10 mouse cellular contexts compared by ENCODE assay signal in genomic region chr14:78725976-78726375, GRCm38 (mm10). TPM values are rescaled to one million over a fixed set of nuclear protein-coding genes. Genes with fewer than 3 reads are reported as not detected.
DNase-seq lines count a peak whose midpoint lies in the region; ATAC-seq and TF ChIP-seq lines count a peak whose summit lies in the region.
"Had no signal": no experiment of that assay in that cellular context is flagged by ENCODE, and none has a peak within 500 bp of the region (broad histone marks: within the 10 kb centered on the region; RNA-seq: fewer than 3 reads in every experiment).

No protein-coding gene starts in this region.

- intact Hi-C loops in heart, postnatal 14 days (cut with DNase I), result no loop called here

- ATAC-seq in heart, postnatal 0 days (ENCODE audit: insufficient read depth, low read depth), result peak; percentile 4; the same call in 1 of the 2 replicates
- no peak for ATAC-seq in embryonic facial prominence, embryonic 12.5 days (ENCODE audit: insufficient number of reproducible peaks, insufficient read depth, low FRiP score, low TSS enrichment)
- ATAC-seq in hindbrain, embryonic 16.5 days, result no peak
- no peak for ATAC-seq in midbrain, embryonic 14.5 days (ENCODE audit: low FRiP score, low TSS enrichment)

- no peak for TF ChIP-seq EP300 in heart, postnatal 0 days (IDR thresholded peaks at IDR 0.05; ENCODE audit: low read depth)

- H3K27me3 ChIP-seq in heart, postnatal 0 days (ENCODE audit: control insufficient read depth, insufficient read depth, low read length), result no peaks in the 10 kb centered on the region
- peaks cover 9% of the 10 kb centered on the region; the same call in 1 of the 2 replicates for H3K27me3 ChIP-seq in embryonic facial prominence, embryonic 12.5 days
- H3K27me3 ChIP-seq in hindbrain, embryonic 16.5 days (replicated peaks; ENCODE audit: control insufficient read depth, insufficient read depth, low read length), result no peaks in the 10 kb centered on the region
- peaks cover 20% of the 10 kb centered on the region; the same call in 1 of the 2 replicates for H3K27me3 ChIP-seq in midbrain, embryonic 14.5 days (ENCODE audit: control insufficient read depth, insufficient read depth, low read length)

- H3K4me3 ChIP-seq in heart, postnatal 0 days (ENCODE audit: low read depth, low read length), result peak overlapping the region; percentile 71
- H3K4me3 ChIP-seq in embryonic facial prominence, embryonic 12.5 days, result peak overlapping the region; percentile 73
- H3K4me3 ChIP-seq in hindbrain, embryonic 16.5 days (ENCODE audit: low read length), result no peak overlapping the region
- H3K4me3 ChIP-seq in midbrain, embryonic 14.5 days (replicated peaks; ENCODE audit: low read depth, low read length), result 0 out of 2 replicates have a peak overlapping the region, but pooled peaks have one; percentile 56

- DNase-seq in heart, postnatal 0 days (ENCODE audit: low spot score), result no peak
- no peak for DNase-seq in heart, postnatal 14 days
- DNase-seq in midbrain, embryonic 14.5 days, result no peak
- no peak for DNase-seq in ovary, adult 18-20 months (ENCODE audit: low spot score)
- no peak for DNase-seq in testis, postnatal 14 days (ENCODE audit: low spot score)
- DNase-seq in lung, postnatal 4 days, result no peak
- DNase-seq: spleen, adult 18-20 months had no signal

- no peaks in the 10 kb centered on the region for H3K9me3 ChIP-seq in heart, postnatal 0 days (replicated peaks; ENCODE audit: control insufficient read depth, low read length)
- H3K9me3 ChIP-seq in embryonic facial prominence, embryonic 12.5 days, result no peaks in the 10 kb centered on the region
- no peaks in the 10 kb centered on the region for H3K9me3 ChIP-seq in hindbrain, embryonic 16.5 days (ENCODE audit: control insufficient read depth, low read length)
- no peaks in the 10 kb centered on the region for H3K9me3 ChIP-seq in midbrain, embryonic 14.5 days (ENCODE audit: control insufficient read depth, low read length)
- H3K9me3 ChIP-seq: megakaryocyte, embryonic 14.5 days had no signal

- peak overlapping the region; percentile 79 for H3K4me2 ChIP-seq in heart, postnatal 0 days (ENCODE audit: low read depth, low read length)
- H3K4me2 ChIP-seq in embryonic facial prominence, embryonic 12.5 days (replicated peaks), result peak overlapping the region; percentile 88
- H3K4me2 ChIP-seq in hindbrain, embryonic 16.5 days (ENCODE audit: low read length), result peak overlapping the region; percentile 86
- peak overlapping the region; percentile 95 for H3K4me2 ChIP-seq in midbrain, embryonic 14.5 days (ENCODE audit: low read length)

- no peaks in the 10 kb centered on the region for H3K36me3 ChIP-seq in heart, postnatal 0 days (replicated peaks; ENCODE audit: control insufficient read depth, insufficient read depth, low read length)
- no peaks in the 10 kb centered on the region for H3K36me3 ChIP-seq in embryonic facial prominence, embryonic 12.5 days
- no peaks in the 10 kb centered on the region for H3K36me3 ChIP-seq in hindbrain, embryonic 16.5 days (ENCODE audit: control insufficient read depth, insufficient read depth, low read length)
- no peaks in the 10 kb centered on the region for H3K36me3 ChIP-seq in midbrain, embryonic 14.5 days (ENCODE audit: control insufficient read depth, insufficient read depth, low read length)

- 35% methylated on average over 13 of the region's 13 CpGs for WGBS in heart, postnatal 0 days
- WGBS in embryonic facial prominence, embryonic 12.5 days, result 5% methylated on average over 13 of the region's 13 CpGs
- 21% methylated on average over 13 of the region's 13 CpGs for WGBS in hindbrain, embryonic 16.5 days
- 14% methylated on average over 13 of the region's 13 CpGs for WGBS in midbrain, embryonic 14.5 days

- no peak for TF ChIP-seq CTCF in heart, postnatal 0 days (IDR thresholded peaks at IDR 0.05; ENCODE audit: low read depth)

- H3K27ac ChIP-seq in heart, postnatal 0 days (ENCODE audit: low read depth), result peak overlapping the region; percentile 76; the same call in 1 of the 2 replicates
- H3K27ac ChIP-seq in embryonic facial prominence, embryonic 12.5 days, result no peak overlapping the region
- no peak overlapping the region for H3K27ac ChIP-seq in hindbrain, embryonic 16.5 days (ENCODE audit: low read depth, low read length)
- no peak overlapping the region for H3K27ac ChIP-seq in midbrain, embryonic 14.5 days (replicated peaks; ENCODE audit: low read depth, low read length)

- H3K9ac ChIP-seq in heart, postnatal 0 days (replicated peaks; ENCODE audit: low read depth, low read length), result peak overlapping the region; percentile 53; the same call in 1 of the 2 replicates
- H3K9ac ChIP-seq in embryonic facial prominence, embryonic 12.5 days, result no peak overlapping the region
- no peak overlapping the region for H3K9ac ChIP-seq in hindbrain, embryonic 16.5 days (ENCODE audit: low read depth, low read length)
- no peak overlapping the region for H3K9ac ChIP-seq in midbrain, embryonic 14.5 days (replicated peaks; ENCODE audit: low read length)

- 0 out of 2 replicates have a peak, but pooled peaks cover 4% of the 10 kb centered on the region for H3K4me1 ChIP-seq in heart, postnatal 0 days (ENCODE audit: control insufficient read depth, insufficient read depth)
- no peaks in the 10 kb centered on the region for H3K4me1 ChIP-seq in embryonic facial prominence, embryonic 12.5 days
- H3K4me1 ChIP-seq in hindbrain, embryonic 16.5 days (ENCODE audit: control insufficient read depth, insufficient read depth, low read depth, low read length), result peaks cover 10% of the 10 kb centered on the region
- peaks cover 14% of the 10 kb centered on the region for H3K4me1 ChIP-seq in midbrain, embryonic 14.5 days (ENCODE audit: control insufficient read depth, insufficient read depth, low read length)

RNA-seq across cellular contexts. Expression of gene Dgkh, which starts 6.6 kb away (rescaled TPM):
- 4.7 and 6.8 TPM in 2 replicates for total RNA-seq in heart, postnatal 0 days (2014; rRNA removed; ENCODE audit: low replicate concordance)
- 1.1 and 1.2 TPM in 2 replicates for polyA plus RNA-seq in heart, postnatal 0 days (2015; fragmentation: Nextera tagmentation; extraction: Ambion mirVana)
- total RNA-seq in heart, postnatal 14 days (2021), result 10 to 100 TPM; 10.5 to 12.3 TPM
- polyA plus RNA-seq in embryonic facial prominence, embryonic 12.5 days (2016; fragmentation: Nextera tagmentation; extraction: Ambion mirVana), result 2.2 and 2.9 TPM in 2 replicates
- 2.6 and 2.9 TPM in 2 replicates for polyA plus RNA-seq in hindbrain, embryonic 16.5 days (2015; fragmentation: Nextera tagmentation; extraction: Ambion mirVana)
- polyA plus RNA-seq in midbrain, embryonic 14.5 days (2014; fragmentation: Nextera tagmentation; extraction: Ambion mirVana), result 2.9 and 3.1 TPM in 2 replicates
